Mouse (Mus musculus): Measurements from ENCODE around the gene Tle2. TPM values are rescaled to one million over a fixed set of nuclear protein-coding genes. Genes with fewer than 3 reads are reported as not detected.
A peak's percentile ranks its signal among the peaks of the same experiment; 100 is the strongest.

Gene Tle2
- total and polyA plus RNA-seq, 3 experiments: 0.19 to 2.4 TPM; not detected in 1

DNA sequence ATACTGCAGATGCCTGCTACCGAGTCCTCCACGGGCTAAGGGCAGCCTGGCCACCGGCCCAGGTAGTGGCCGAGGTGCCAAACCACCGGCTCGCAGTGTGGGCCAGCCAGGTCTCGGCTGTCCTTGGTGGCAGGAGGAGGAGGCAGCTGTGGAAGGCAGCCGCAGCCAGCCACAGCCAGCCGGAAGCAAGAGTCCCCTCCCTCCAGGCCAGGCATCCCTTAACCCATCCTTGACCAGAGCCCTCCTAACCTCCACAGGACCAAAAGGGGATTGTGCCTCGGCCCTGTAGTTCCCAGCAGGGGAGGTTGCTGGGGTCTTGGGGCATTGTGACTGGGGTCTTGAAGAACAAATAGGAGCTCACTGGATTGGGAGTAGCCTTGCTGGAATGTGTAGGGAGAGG is 10.1 kb upstream of the Tle2 start:
- H3K9me3 ChIP-seq (replicated peaks; ENCODE audit: insufficient read depth, low read length): no peaks in the 10 kb centered on the region
- no peak overlapping the region for H3K27ac ChIP-seq (ENCODE audit: control insufficient read depth, low read depth, low read length)
- peaks cover 0 to 9% of the 10 kb centered on the region in 2 experiments; a peak in 2 of 4 replicates for H3K4me1 ChIP-seq (ENCODE audit: control insufficient read depth in 1 of 2, insufficient read depth in 2 of 2, low read length in 2 of 2)
- TF ChIP-seq TAL1 (IDR thresholded peaks at IDR 0.05; ENCODE audit: low read length) (no peak), ZKSCAN1 (IDR thresholded peaks at IDR 0.05; ENCODE audit: low read depth, low read length) (no peak), RAD21 (IDR thresholded peaks at IDR 0.05; ENCODE audit: low read depth, low read length) (no peak), ELF1 (IDR thresholded peaks at IDR 0.05; ENCODE audit: low read depth, low read length) (no peak), ETS1 (IDR thresholded peaks at IDR 0.05; ENCODE audit: low read depth, low read length) (no peak), MEF2A (IDR thresholded peaks at IDR 0.05; ENCODE audit: extremely low read depth, insufficient replicate concordance, low read depth, low read length, poor library complexity, severe bottlenecking) (no peak), POLR2AphosphoS2 (IDR thresholded peaks at IDR 0.05; ENCODE audit: low read length) (no peak), USF2 (IDR thresholded peaks at IDR 0.05; ENCODE audit: borderline replicate concordance in 1 of 2, insufficient read depth in 1 of 2, low read depth in 1 of 2, low read length in 2 of 2) (no peak), CHD2 (IDR thresholded peaks at IDR 0.05; ENCODE audit: low read length) (no peak), NRF1 (IDR thresholded peaks at IDR 0.05; ENCODE audit: insufficient read depth, low read depth, low read length, poor library complexity, severe bottlenecking) (no peak), TBP (IDR thresholded peaks at IDR 0.05; ENCODE audit: low read depth, low read length) (no peak), MAX (IDR thresholded peaks at IDR 0.05; ENCODE audit: low read length) (no peak), NELFE (IDR thresholded peaks at IDR 0.05; ENCODE audit: low read depth, low read length) (no peak), KAT2A (conservative IDR thresholded peaks at IDR 0.05; ENCODE audit: low read depth, low read length) (no peak), MAFK (IDR thresholded peaks at IDR 0.05; ENCODE audit: borderline replicate concordance, low read depth, low read length) (no peak), ZMIZ1 (IDR thresholded peaks at IDR 0.05; ENCODE audit: low read depth, low read length) (no peak), RCOR1 (IDR thresholded peaks at IDR 0.05; ENCODE audit: low read depth, low read length) (no peak)
- no peak overlapping the region for H3K4me3 ChIP-seq (ENCODE audit: control insufficient read depth in 1 of 2, insufficient read depth in 1 of 2, low read depth in 2 of 2, low read length in 2 of 2)
- peaks cover 24% of the 10 kb centered on the region for H3K79me2 ChIP-seq (ENCODE audit: control insufficient read depth, insufficient read depth, low read length, poor library complexity)
- no peak overlapping the region for H3K9ac ChIP-seq (ENCODE audit: control insufficient read depth, low read depth, low read length, poor library complexity, severe bottlenecking)
- DNase-seq (ENCODE audit: low read depth, low spot score): no peak
- H3K27me3 ChIP-seq (ENCODE audit: control insufficient read depth in 1 of 2, insufficient read depth in 2 of 2, low read length in 2 of 2): no peaks in the 10 kb centered on the region
- H3K36me3 ChIP-seq (ENCODE audit: control insufficient read depth in 1 of 2, insufficient read depth in 2 of 2, low read length in 2 of 2): peaks cover 2 to 6% of the 10 kb centered on the region in 2 experiments; a peak in 2 of 4 replicates

DNA sequence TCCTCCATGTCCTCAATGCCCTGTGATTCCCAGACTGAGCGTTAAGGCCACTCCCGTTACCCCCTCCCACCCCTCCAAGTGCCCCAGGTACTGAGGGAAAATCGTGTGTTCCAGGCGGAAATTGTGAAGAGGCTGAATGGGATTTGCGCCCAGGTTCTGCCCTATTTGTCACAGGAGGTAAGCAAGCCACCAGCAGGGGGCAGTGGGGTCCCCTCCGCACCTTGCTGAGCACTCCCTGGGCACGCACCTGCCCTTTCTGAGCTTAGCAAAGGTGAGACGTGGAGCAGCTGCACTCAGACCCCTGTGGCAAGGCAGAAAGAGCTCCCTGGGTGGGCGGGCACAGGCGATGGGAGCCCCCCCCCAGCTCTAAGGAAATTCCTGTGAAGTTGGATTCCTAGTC is 9.6 kb upstream of the Tle2 start:
- Histone ChIP-seq H3K79me2 (ENCODE audit: control insufficient read depth, insufficient read depth, low read length, poor library complexity) (peaks cover 19% of the 10 kb centered on the region), H3K4me1 (ENCODE audit: control insufficient read depth in 1 of 2, insufficient read depth in 2 of 2, low read length in 2 of 2) (peaks cover 0 to 9% of the 10 kb centered on the region in 2 experiments; a peak in 2 of 4 replicates), H3K36me3 (ENCODE audit: control insufficient read depth in 1 of 2, insufficient read depth in 2 of 2, low read length in 2 of 2) (peaks cover 2 to 6% of the 10 kb centered on the region in 2 experiments; a peak in 2 of 4 replicates), H3K9me3 (replicated peaks; ENCODE audit: insufficient read depth, low read length) (no peaks in the 10 kb centered on the region), H3K27ac (ENCODE audit: control insufficient read depth, low read depth, low read length) (no peak overlapping the region), H3K27me3 (ENCODE audit: control insufficient read depth in 1 of 2, insufficient read depth in 2 of 2, low read length in 2 of 2) (no peaks in the 10 kb centered on the region), H3K4me3 (ENCODE audit: control insufficient read depth in 1 of 2, insufficient read depth in 1 of 2, low read depth in 2 of 2, low read length in 2 of 2) (no peak overlapping the region), H3K9ac (ENCODE audit: control insufficient read depth, low read depth, low read length, poor library complexity, severe bottlenecking) (no peak overlapping the region)
- TF ChIP-seq SMC3 (IDR thresholded peaks at IDR 0.05; ENCODE audit: low read depth, low read length) (peak; percentile 56), ETS1 (IDR thresholded peaks at IDR 0.05; ENCODE audit: low read depth, low read length) (no peak), RAD21 (IDR thresholded peaks at IDR 0.05; ENCODE audit: low read depth, low read length) (peak; percentile 27), CTCF (IDR thresholded peaks at IDR 0.05 in 2 of 3, conservative IDR thresholded peaks at IDR 0.05 in 1 of 3; ENCODE audit: control insufficient read depth in 1 of 3, insufficient read depth in 1 of 3, low read depth in 2 of 3, low read length in 3 of 3, poor library complexity in 1 of 3, severe bottlenecking in 1 of 3) (peak; percentile 65 to 85 (median 77))
- DNase-seq (ENCODE audit: low read depth, low spot score): peak; percentile 58

Measured in MEL (cell line).